Mouse (Mus musculus): ENCODE results near the gene Gsx2.

DNA sequence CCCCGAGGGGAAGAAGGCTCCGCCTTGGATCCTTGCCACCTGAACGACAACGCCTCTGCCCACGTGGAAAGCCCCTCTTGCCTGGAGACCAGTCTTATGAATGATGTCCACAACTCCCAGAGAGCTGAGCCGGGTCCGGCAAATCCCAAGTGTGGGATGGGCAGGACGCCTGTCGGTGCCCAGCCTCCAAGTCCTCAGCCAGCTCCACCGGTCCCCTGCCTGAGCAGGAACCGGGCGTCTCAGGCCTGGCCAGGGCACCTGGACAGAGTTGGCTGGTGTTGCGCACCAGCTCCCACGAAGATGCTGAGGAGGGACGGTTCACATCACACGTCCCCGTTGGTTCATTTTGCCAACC is 10.1 kb downstream of the Gsx2 start:
- TF ChIP-seq CTCF (IDR thresholded peaks at IDR 0.05; ENCODE audit: control insufficient read depth, insufficient read depth, insufficient read length) (no peak), USF1 (IDR thresholded peaks at IDR 0.05; ENCODE audit: low read depth) (no peak), MYOD1 (IDR thresholded peaks at IDR 0.05; ENCODE audit: control insufficient read depth, insufficient read length, low read depth) (no peak), MAX (IDR thresholded peaks at IDR 0.05) (no peak), MYOG (IDR thresholded peaks at IDR 0.05; ENCODE audit: control insufficient read depth, extremely low read depth, insufficient read length) (no peak)
